Mouse (Mus musculus) liver, adult 2 months (tissue): ENCODE data around the gene Mucl3.

Source experiments
- CTCF ChIP-seq: fragments of 200-500 bp; IDR thresholded peaks from 2 replicates; pipeline ENCODE4 v1.5.1; 2011; ENCODE audit warnings: low read depth, low read length, control low read depth
- POLR2A ChIP-seq: fragments of 200-500 bp; IDR thresholded peaks from 2 replicates; pipeline ENCODE4 v1.6.1; 2011; ENCODE audit warnings: low read length, control low read depth; ENCODE audit not compliant: insufficient read depth; ENCODE audit errors: extremely low read depth

DNA sequence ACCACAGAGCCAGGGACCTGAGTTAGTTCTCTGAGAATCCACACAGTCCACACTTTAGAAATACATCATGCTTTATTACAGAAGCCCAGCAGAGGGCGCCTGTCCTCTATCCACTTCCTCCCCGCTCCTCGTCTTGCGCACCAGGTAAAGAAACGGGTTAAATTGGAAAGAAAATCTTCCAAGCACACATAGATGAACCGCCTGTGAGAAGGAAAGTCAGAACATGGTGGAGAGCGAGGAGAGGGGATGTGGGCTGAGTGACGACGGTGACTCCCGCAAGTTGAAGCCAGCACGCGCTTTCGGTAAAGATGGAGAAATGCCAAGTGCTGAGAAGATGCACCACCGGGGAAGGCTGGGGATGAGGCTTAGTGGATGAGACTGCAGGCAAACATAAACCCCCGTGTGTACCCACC, 7.8 kb downstream of the Mucl3 start:
- TF ChIP-seq CTCF (peak; percentile 79), POLR2A (no peak)
